Mouse (Mus musculus) heart, embryonic 11.5 days (tissue): ENCODE measurements at regions not wholly inside any gene's neighbourhood (a gene's known extent, or its start where the extent isn't known, plus 50 kb on each side); places are given as distances from the start of the nearest gene placed in this dataset.

Source experiments
- ATAC-seq: fragments of 200-750 bp; cut with Nextera tagmentation; replicated peaks from 2 replicates; pipeline ENCODE4 v1.8.0; 2017; ENCODE audit warnings: moderate library complexity; ENCODE audit not compliant: insufficient number of reproducible peaks, low FRiP score, low TSS enrichment
- H3K27ac ChIP-seq: fragments of 300-500 bp; sonication (generic); 2 replicates; pipeline ENCODE4 v1.5.1; 2014; ENCODE audit warnings: mild to moderate bottlenecking, low read depth, low read length
- H3K27me3 ChIP-seq: fragments of 300-500 bp; sonication (generic); 2 replicates; pipeline ENCODE4 v1.6.1; 2014; ENCODE audit warnings: mild to moderate bottlenecking, low read length, mixed read lengths; ENCODE audit not compliant: control insufficient read depth, insufficient read depth
- H3K36me3 ChIP-seq: fragments of 300-500 bp; sonication (generic); 2 replicates; pipeline ENCODE4 v1.6.1; 2014; ENCODE audit warnings: mild to moderate bottlenecking, low read length, moderate library complexity, mixed read lengths; ENCODE audit not compliant: control insufficient read depth, insufficient read depth
- H3K4me1 ChIP-seq: fragments of 300-500 bp; sonication (generic); 2 replicates; pipeline ENCODE4 v1.6.1; 2014; ENCODE audit warnings: low read length; ENCODE audit not compliant: control insufficient read depth, insufficient read depth
- H3K4me2 ChIP-seq: fragments of 300-500 bp; sonication (generic); 2 replicates; pipeline ENCODE4 v1.6.1; 2014; ENCODE audit warnings: mild to moderate bottlenecking, moderate library complexity
- H3K4me3 ChIP-seq: fragments of 300-500 bp; sonication (generic); 2 replicates; pipeline ENCODE4 v1.5.1; 2014; ENCODE audit warnings: low read depth, low read length
- H3K9ac ChIP-seq: fragments of 300-500 bp; sonication (generic); 2 replicates; pipeline ENCODE4 v1.6.1; 2014; ENCODE audit warnings: mild to moderate bottlenecking, low read depth, low read length, moderate library complexity
- H3K9me3 ChIP-seq: fragments of 300-500 bp; sonication (generic); replicated peaks from 2 replicates; pipeline ENCODE4 v1.6.1; 2016; ENCODE audit warnings: low read length; ENCODE audit not compliant: control insufficient read depth
- WGBS: fragments of 180-500 bp; shearing (Covaris S2); extraction: QIAGEN DNeasy Blood & Tissue Kit; methylation state at CpG from one replicate; pipeline ENCODE4 v1.1.7; 2014; ENCODE audit not compliant: insufficient replicate concordance; 5-methylcytosine and 5-hydroxymethylcytosine counted together

DNA sequence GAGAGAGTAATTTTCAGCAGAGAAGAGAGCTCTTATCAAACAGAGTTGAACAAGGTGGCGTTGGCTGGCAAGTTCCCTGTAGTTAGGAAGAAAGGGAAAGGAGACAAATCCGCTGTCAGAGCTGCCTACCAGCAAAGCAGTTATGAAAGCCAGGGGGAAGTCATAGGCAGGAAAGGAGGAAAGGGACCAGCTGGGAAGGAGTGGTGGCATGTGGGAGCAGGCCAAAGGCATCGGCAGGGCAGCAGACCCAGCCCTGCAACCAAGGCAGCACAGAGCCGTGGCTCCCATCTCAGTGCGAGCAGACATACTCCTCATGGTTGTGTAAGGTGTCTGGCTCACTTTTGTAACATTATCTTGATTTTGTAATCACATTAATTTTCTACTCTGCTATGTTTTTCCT, 177.4 kb upstream of the Krr1 start:
- 0 out of 2 replicates have a peak, but pooled peaks cover 4% of the 10 kb centered on the region for H3K4me1 ChIP-seq
- H3K4me2 ChIP-seq: no peak overlapping the region
- H3K4me3 ChIP-seq: no peak overlapping the region
- no peak overlapping the region for H3K9ac ChIP-seq
- H3K36me3 ChIP-seq: no peaks in the 10 kb centered on the region
- no peak for ATAC-seq
- H3K27ac ChIP-seq: no peak overlapping the region
- H3K9me3 ChIP-seq: no peaks in the 10 kb centered on the region
- no peaks in the 10 kb centered on the region for H3K27me3 ChIP-seq
- 54% methylated on average over 5 of the region's 5 CpGs for WGBS

DNA sequence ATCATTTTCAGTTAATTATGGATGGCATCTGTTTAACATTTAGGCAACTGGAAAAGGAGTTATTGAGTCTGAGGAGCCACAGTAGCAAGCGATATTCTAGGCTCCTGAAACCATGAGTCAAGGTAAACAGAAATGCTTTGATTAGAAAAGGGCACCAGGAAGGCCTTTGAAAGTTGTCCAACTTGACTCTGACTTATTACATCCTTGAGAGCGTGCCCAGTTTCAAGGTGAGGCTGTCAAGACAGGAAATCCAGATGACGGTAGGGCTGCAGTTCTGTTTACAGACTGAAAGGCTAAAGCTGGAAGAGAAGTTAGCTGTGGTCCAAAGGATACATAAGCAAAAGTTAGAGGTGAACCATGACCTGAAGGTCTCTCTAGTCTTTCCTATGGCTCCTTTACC, 176.7 kb upstream of the Krr1 start:
- Histone ChIP-seq H3K27me3 (no peaks in the 10 kb centered on the region), H3K4me1 (0 out of 2 replicates have a peak, but pooled peaks cover 4% of the 10 kb centered on the region), H3K4me3 (no peak overlapping the region), H3K27ac (no peak overlapping the region), H3K4me2 (no peak overlapping the region), H3K36me3 (no peaks in the 10 kb centered on the region), H3K9me3 (no peaks in the 10 kb centered on the region), H3K9ac (no peak overlapping the region)
- ATAC-seq: no peak
- 68% methylated on average over 3 of the region's 3 CpGs for WGBS

GRCm38 (mm10) chr10:111798851-111799281, 173.6 kb upstream of the Krr1 start:
- ATAC-seq: no peak

GRCm38 (mm10) chr10:111799850-111800589, 172.4 kb upstream of the Krr1 start:
- Histone ChIP-seq H3K9me3 (no peaks in the 10 kb centered on the region), H3K4me2 (no peak overlapping the region), H3K4me3 (no peak overlapping the region), H3K27me3 (no peaks in the 10 kb centered on the region), H3K9ac (no peak overlapping the region), H3K36me3 (no peaks in the 10 kb centered on the region), H3K4me1 (0 out of 2 replicates have a peak, but pooled peaks cover 8% of the 10 kb centered on the region), H3K27ac (no peak overlapping the region)
- ATAC-seq: no peak
- WGBS: 65% methylated on average over 14 of the region's 14 CpGs

More at GRCm38 (mm10) chr10:111798851-111799281, 173.6 kb upstream of the Krr1 start:
- 91% methylated on average over 7 of the region's 7 CpGs for WGBS
- H3K9ac ChIP-seq: no peak overlapping the region
- no peaks in the 10 kb centered on the region for H3K36me3 ChIP-seq
- H3K27me3 ChIP-seq: no peaks in the 10 kb centered on the region
- H3K4me2 ChIP-seq: no peak overlapping the region
- 0 out of 2 replicates have a peak, but pooled peaks cover 10% of the 10 kb centered on the region for H3K4me1 ChIP-seq
- no peak overlapping the region for H3K4me3 ChIP-seq
- H3K27ac ChIP-seq: no peak overlapping the region
- H3K9me3 ChIP-seq: no peaks in the 10 kb centered on the region

- Histone ChIP-seq H3K9ac (no peak overlapping the region), H3K27ac (no peak overlapping the region), H3K36me3 (no peaks in the 10 kb centered on the region), H3K27me3 (no peaks in the 10 kb centered on the region), H3K4me1 (0 out of 2 replicates have a peak, but pooled peaks cover 6% of the 10 kb centered on the region), H3K4me2 (no peak overlapping the region), H3K9me3 (no peaks in the 10 kb centered on the region), H3K4me3 (no peak overlapping the region)
- 76% methylated on average over 3 of the region's 3 CpGs for WGBS
- ATAC-seq: no peak
Observed at GRCm38 (mm10) chr10:111800590-111800935, 171.9 kb upstream of the Krr1 start.

DNA sequence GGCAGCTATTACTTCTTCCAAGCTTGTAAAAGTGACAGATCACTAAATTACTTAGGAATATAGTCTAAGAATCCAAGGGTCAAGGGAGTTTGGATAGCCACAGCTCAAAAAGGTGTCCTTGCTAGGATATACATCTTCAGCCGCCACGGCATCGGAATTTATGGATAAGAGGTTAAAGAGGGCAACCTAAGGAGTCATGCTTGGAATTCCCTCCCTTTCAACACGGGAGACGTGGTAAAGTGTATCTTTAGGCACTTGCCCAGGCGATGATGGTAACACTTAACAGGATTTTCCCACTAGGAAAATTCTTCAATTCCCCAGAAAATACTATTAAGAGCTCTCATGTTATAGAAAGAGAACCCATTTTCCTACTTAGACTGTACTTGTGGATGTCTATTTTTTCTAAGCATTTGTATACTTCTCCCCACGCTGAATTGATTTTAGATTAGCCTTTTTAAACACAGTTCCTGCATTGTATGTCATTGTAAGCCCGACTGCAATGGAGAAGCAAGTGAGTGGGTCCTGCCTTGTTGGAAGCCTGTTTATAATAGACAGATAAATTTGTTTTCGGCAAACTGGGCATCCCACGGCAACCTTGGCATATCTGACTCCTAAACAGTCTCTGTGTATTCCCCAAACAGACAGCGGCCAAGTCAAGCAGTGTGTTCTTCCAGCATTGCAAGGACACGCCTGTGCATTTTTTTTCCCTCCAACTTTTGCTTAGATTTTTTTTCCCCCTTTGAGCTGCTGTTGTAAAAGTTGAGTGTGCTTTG, 171.3 kb upstream of the Krr1 start:
- WGBS: 33% methylated on average over 12 of the region's 12 CpGs
- H3K27me3 ChIP-seq: no peaks in the 10 kb centered on the region
- H3K9ac ChIP-seq: no peak overlapping the region
- H3K9me3 ChIP-seq: no peaks in the 10 kb centered on the region
- H3K4me1 ChIP-seq: 0 out of 2 replicates have a peak, but pooled peaks cover 6% of the 10 kb centered on the region
- H3K4me3 ChIP-seq: no peak overlapping the region
- H3K36me3 ChIP-seq: no peaks in the 10 kb centered on the region
- peak overlapping the region; percentile 27; the same call in 1 of the 2 replicates for H3K4me2 ChIP-seq
- ATAC-seq: no peak
- 0 out of 2 replicates have a peak overlapping the region, but pooled peaks have one; percentile 46 for H3K27ac ChIP-seq

DNA sequence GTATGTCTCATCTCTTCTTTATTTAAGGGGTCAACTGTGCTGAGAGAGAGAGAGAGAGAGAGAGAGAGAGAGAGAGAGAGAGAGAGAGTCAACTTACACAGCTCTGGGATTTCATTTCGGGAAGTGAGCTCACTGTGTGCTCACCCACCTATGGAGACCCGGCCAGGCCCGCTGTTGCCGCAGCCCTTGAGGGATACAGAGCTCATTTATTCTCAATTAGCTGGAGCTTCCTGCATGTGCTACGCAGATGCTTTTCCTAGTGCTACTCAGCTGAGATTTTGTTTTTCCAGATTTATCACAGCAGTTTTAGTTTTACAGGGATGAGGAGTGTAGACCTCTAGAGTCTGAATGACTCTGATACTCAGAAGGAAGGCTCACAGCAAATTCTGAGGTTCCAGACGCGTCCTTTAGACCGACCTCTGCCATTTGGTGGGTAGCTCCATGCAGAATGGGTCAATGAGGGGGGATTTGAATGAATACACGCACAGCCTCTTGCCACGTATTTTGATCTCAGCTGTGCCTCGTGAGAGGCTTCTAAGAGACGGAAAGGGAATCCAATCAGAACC, 170.6 kb upstream of the Krr1 start:
- Histone ChIP-seq H3K36me3 (no peaks in the 10 kb centered on the region), H3K4me1 (0 out of 2 replicates have a peak, but pooled peaks cover 8% of the 10 kb centered on the region), H3K27me3 (no peaks in the 10 kb centered on the region), H3K4me2 (peak overlapping the region; percentile 27), H3K9me3 (no peaks in the 10 kb centered on the region), H3K4me3 (no peak overlapping the region), H3K27ac (no peak overlapping the region), H3K9ac (no peak overlapping the region)
- no peak for ATAC-seq
- 53% methylated on average over 12 of the region's 12 CpGs for WGBS

DNA sequence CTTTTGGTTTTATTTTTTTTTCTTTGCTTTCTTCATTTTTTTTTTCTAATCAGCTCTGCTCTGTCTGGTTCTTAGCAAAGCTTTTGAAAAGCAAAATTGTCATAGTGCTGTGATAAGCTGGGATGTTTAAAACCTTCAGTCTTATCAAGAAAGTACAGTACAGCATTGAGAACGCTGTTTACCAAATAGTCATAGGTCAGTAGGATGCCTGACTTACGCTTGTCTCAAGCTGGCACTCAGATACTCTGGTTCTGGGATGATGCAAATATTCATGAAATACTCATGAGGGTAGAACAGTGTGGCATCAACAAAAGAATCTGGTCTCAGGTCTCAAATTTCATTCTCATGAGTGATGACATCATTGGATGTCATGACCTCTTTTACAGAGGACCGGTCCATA, 166.1 kb upstream of the Krr1 start:
- Histone ChIP-seq H3K4me1 (0 out of 2 replicates have a peak, but pooled peaks cover 7% of the 10 kb centered on the region), H3K36me3 (no peaks in the 10 kb centered on the region), H3K9me3 (no peaks in the 10 kb centered on the region), H3K9ac (no peak overlapping the region), H3K27me3 (no peaks in the 10 kb centered on the region), H3K4me2 (no peak overlapping the region), H3K4me3 (no peak overlapping the region), H3K27ac (no peak overlapping the region)
- ATAC-seq: no peak
- 72% methylated on average over 3 of the region's 3 CpGs for WGBS
